Mouse (Mus musculus) lung, embryonic 16.5 days (tissue): ENCODE measurements around the gene Hdgf. TPM values are rescaled to one million over a fixed set of nuclear protein-coding genes. Genes with fewer than 3 reads are reported as not detected.
A peak's percentile ranks its signal among the peaks of the same experiment; 100 is the strongest.

ENCODE experiments used
- ATAC-seq: fragments of 200-750 bp; cut with Nextera tagmentation; 2 replicates; pipeline ENCODE4 v1.8.0; 2017; ENCODE audit warnings: low read depth, mild to moderate bottlenecking, moderate library complexity
- H3K27ac ChIP-seq: fragments of 300-500 bp; sonication (generic); 2 replicates; pipeline ENCODE4 v1.5.1; 2014; ENCODE audit warnings: mild to moderate bottlenecking, control low read depth, low read length
- H3K27me3 ChIP-seq: fragments of 300-500 bp; sonication (generic); 2 replicates; pipeline ENCODE4 v1.6.1; 2014; ENCODE audit warnings: low read depth, low read length, mixed read lengths; ENCODE audit not compliant: control insufficient read depth, insufficient read depth
- H3K36me3 ChIP-seq: fragments of 300-500 bp; sonication (generic); 2 replicates; pipeline ENCODE4 v1.6.1; 2014; ENCODE audit warnings: low read length; ENCODE audit not compliant: control insufficient read depth, insufficient read depth
- H3K4me1 ChIP-seq: fragments of 300-500 bp; sonication (generic); replicated peaks from 2 replicates; pipeline ENCODE4 v1.6.1; 2014; ENCODE audit warnings: low read length, mixed read lengths; ENCODE audit not compliant: control insufficient read depth, insufficient read depth
- H3K4me2 ChIP-seq: fragments of 300-500 bp; sonication (generic); 2 replicates; pipeline ENCODE4 v1.6.1; 2014; ENCODE audit warnings: low read depth, low read length, control low read depth
- H3K4me3 ChIP-seq: fragments of 300-500 bp; sonication (generic); 2 replicates; pipeline ENCODE4 v1.5.1; 2014; ENCODE audit warnings: mild to moderate bottlenecking, low read length, control low read depth
- H3K9ac ChIP-seq: fragments of 300-500 bp; sonication (generic); 2 replicates; pipeline ENCODE4 v1.6.1; 2014; ENCODE audit warnings: low read length, control low read depth
- H3K9me3 ChIP-seq: fragments of 300-500 bp; sonication (generic); 2 replicates; pipeline ENCODE4 v1.6.1; 2016; ENCODE audit warnings: low read length; ENCODE audit not compliant: control insufficient read depth
- WGBS: fragments of 180-500 bp; shearing (Covaris S2); extraction: QIAGEN DNeasy Blood & Tissue Kit; methylation state at CpG from one replicate; pipeline ENCODE4 v1.1.7; 2014; 5-methylcytosine and 5-hydroxymethylcytosine counted together
- polyA plus RNA-seq: library from polyadenylated mRNA; unstranded; fragments of >200 nt; fragmentation: Nextera tagmentation; extraction: Ambion mirVana; gene quantifications from 2 replicates; pipeline ENCODE4 v1.2.1, GENCODE M21; 2015

Gene Hdgf
- polyA plus RNA-seq, 1 experiment from 2014 or later: 86.3 TPM

GRCm38 (mm10) chr3:87947056-87947810, 41.1 kb downstream of the Hdgf start:
- peaks cover 5% of the 10 kb centered on the region for H3K36me3 ChIP-seq
- peak overlapping the region; percentile 38 for H3K9ac ChIP-seq
- H3K27me3 ChIP-seq: peaks cover 9% of the 10 kb centered on the region
- peaks cover 38% of the 10 kb centered on the region for H3K4me1 ChIP-seq
- peak overlapping the region; percentile 63 for H3K4me2 ChIP-seq
- no peaks in the 10 kb centered on the region for H3K9me3 ChIP-seq
- H3K4me3 ChIP-seq: peak overlapping the region; percentile 24
- no peak overlapping the region for H3K27ac ChIP-seq
- WGBS: 7% methylated on average over 26 of the region's 26 CpGs
- ATAC-seq: no peak

- 2% methylated on average over 17 of the region's 17 CpGs for WGBS
- peak overlapping the region; percentile 63 for H3K4me2 ChIP-seq
- peaks cover 40% of the 10 kb centered on the region for H3K4me1 ChIP-seq
- H3K9ac ChIP-seq: peak overlapping the region; percentile 38
- H3K36me3 ChIP-seq: no peaks in the 10 kb centered on the region
- H3K4me3 ChIP-seq: peak overlapping the region; percentile 24
- ATAC-seq: no peak
- no peak overlapping the region for H3K27ac ChIP-seq
- H3K27me3 ChIP-seq: peaks cover 9% of the 10 kb centered on the region
- H3K9me3 ChIP-seq: no peaks in the 10 kb centered on the region
Observed at GRCm38 (mm10) chr3:87947811-87948199, 41.7 kb downstream of the Hdgf start.

DNA sequence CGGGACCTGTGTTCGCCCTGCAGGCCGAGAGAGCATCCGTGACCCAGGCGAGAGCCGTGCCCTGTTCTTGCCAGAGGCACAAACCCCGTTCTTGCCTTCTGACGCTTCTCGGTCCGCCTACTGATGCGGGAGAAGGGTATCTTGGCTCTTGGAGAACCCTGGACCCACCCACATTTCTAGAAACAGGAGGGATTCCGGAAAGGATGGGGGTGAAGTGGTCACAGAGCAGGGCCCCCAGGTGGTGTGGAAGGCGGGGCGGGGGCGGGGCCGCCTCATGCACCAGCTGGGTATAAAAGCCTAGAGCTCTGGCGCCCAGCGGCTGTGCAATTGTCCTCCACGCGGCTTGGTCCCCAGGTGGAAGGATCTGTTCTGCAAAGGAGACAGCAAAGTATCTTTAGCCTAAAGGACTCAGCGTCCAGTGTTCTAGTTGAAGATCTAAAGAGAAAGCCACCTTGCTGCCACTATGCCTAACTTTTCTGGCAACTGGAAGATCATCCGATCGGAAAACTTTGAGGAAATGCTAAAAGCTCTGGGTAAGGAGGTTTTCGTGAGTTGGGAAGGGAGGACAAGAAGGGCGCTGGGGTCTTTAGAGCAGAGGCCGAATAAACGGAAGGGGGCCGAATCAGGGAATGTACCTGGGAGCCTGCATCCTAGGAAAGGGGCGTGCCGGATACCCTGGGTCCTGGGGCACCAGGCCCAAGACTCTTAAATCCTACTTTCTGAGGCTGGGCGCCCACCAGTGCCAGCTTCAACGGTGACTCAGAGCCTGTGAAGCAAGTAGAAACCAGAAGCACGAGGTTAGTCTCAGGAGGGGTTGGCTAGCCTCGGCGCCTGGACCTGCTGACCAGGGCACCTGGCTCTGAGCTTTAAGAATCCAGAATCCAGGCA, 42.5 kb downstream of the Hdgf start, which contains the start of gene Crabp2:
TSS of gene Crabp2 (plus strand) at position 289 of the 888 bp plus-strand sequence.
- WGBS: 5% methylated on average over 35 of the region's 35 CpGs
- Histone ChIP-seq H3K27me3 (peaks cover 9% of the 10 kb centered on the region), H3K4me2 (peak within 1 kb of the TSS; percentile 63), H3K36me3 (no peaks in the 10 kb centered on the region), H3K9me3 (no peaks in the 10 kb centered on the region), H3K4me1 (peaks cover 41% of the 10 kb centered on the region), H3K9ac (peak within 1 kb of the TSS; percentile 38), H3K27ac (no peak within 1 kb of the TSS), H3K4me3 (peak within 1 kb of the TSS; percentile 24)
- ATAC-seq: no peak

DNA sequence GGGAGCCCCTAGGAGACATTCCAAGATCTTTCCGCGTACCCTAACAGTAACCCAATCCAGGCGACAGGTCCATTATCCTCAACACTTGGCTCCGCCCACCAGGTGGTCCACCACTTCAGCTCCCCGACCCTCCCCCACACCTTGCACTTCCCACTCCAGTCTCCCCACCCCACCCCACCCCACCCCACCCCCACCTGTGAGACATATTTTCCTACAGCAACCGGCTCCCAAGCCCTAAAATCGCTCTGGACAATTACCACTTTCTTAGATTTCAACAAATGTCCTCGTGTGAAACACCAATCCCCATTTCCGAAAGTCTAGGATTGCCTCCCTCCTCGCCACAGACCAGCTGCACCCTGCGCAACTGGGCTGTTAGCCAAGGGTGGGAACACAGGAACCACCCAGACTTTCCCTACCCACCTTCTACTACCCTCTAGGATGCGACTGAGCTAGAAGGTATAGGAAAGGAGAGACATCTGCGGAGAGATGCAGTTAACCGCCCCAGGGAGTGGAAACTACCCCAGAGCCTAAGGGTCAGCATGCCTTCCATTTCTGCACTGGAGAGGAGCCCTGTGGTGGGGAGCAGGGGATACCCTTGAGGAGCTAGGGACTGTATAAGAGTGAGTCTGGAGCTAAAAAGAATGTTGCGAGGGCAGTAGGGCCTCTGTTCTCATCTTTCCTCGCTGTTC, 43.3 kb downstream of the Hdgf start:
- Histone ChIP-seq H3K27me3 (peaks cover 9% of the 10 kb centered on the region), H3K9ac (no peak overlapping the region), H3K4me2 (peak overlapping the region; percentile 63; the same call in 1 of the 2 replicates), H3K36me3 (no peaks in the 10 kb centered on the region), H3K9me3 (no peaks in the 10 kb centered on the region), H3K27ac (no peak overlapping the region), H3K4me1 (peaks cover 41% of the 10 kb centered on the region), H3K4me3 (no peak overlapping the region)
- ATAC-seq: no peak
- 21% methylated on average over 16 of the region's 16 CpGs for WGBS

- no peak for ATAC-seq
- Histone ChIP-seq H3K4me3 (no peak overlapping the region), H3K27ac (no peak overlapping the region), H3K4me2 (no peak overlapping the region), H3K9me3 (no peaks in the 10 kb centered on the region), H3K36me3 (no peaks in the 10 kb centered on the region), H3K4me1 (peaks cover 41% of the 10 kb centered on the region), H3K27me3 (peaks cover 9% of the 10 kb centered on the region), H3K9ac (no peak overlapping the region)
- WGBS: 16% methylated on average over 13 of the region's 13 CpGs
Observed at GRCm38 (mm10) chr3:87949955-87950515, 43.9 kb downstream of the Hdgf start.

DNA sequence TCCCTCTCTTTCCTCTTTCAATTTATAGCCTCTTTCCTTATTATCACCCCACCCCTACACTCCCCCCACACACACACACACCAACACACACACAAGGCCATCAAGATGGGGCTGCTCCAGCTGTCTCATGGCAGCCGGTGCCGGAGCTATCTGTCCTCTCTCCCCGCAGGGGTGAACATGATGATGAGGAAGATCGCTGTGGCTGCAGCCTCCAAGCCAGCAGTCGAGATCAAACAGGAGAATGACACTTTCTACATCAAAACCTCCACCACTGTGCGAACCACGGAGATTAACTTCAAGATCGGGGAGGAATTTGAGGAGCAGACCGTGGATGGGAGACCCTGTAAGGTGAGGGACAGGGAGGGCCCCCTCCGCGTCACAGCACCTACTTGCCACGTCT, 45.8 kb downstream of the Hdgf start:
- peak overlapping the region; percentile 46 for H3K4me3 ChIP-seq
- H3K4me1 ChIP-seq: peaks cover 39% of the 10 kb centered on the region
- H3K9me3 ChIP-seq: no peaks in the 10 kb centered on the region
- H3K27me3 ChIP-seq: peaks cover 5% of the 10 kb centered on the region; the same call in 1 of the 2 replicates
- H3K36me3 ChIP-seq: no peaks in the 10 kb centered on the region
- H3K27ac ChIP-seq: peak overlapping the region; percentile 64
- WGBS: 11% methylated on average over 12 of the region's 12 CpGs
- H3K4me2 ChIP-seq: peak overlapping the region; percentile 63
- ATAC-seq: no peak
- H3K9ac ChIP-seq: peak overlapping the region; percentile 64

DNA sequence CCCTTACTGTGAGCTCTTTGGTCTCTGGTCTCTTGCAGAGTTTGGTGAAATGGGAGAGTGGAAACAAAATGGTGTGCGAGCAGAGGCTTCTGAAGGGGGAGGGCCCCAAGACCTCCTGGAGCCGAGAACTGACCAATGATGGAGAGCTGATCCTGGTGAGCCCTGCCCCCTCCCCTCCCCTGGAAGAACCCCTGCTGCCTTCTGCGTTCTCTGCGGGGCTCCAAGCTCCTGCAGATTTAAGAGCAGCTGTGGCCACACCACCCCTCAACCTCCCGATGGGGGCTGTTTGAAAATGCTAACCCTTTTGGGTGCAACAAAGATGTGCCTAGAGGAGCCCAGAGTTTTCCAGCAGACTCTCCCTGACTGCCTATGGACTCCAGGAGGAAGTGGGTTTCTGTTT, 46.3 kb downstream of the Hdgf start:
- peak; percentile 91 for ATAC-seq
- Histone ChIP-seq H3K4me3 (peak overlapping the region; percentile 46), H3K9ac (peak overlapping the region; percentile 64), H3K36me3 (no peaks in the 10 kb centered on the region), H3K4me1 (peaks cover 34% of the 10 kb centered on the region), H3K27ac (peak overlapping the region; percentile 64), H3K9me3 (no peaks in the 10 kb centered on the region), H3K4me2 (peak overlapping the region; percentile 63), H3K27me3 (peaks cover 3% of the 10 kb centered on the region; the same call in 1 of the 2 replicates)
- 3% methylated on average over 5 of the region's 5 CpGs for WGBS

- no peaks in the 10 kb centered on the region for H3K9me3 ChIP-seq
- 6% methylated on average over 1 of the region's 1 CpGs for WGBS
- no peak overlapping the region for H3K27ac ChIP-seq
- no peak overlapping the region for H3K4me2 ChIP-seq
- H3K27me3 ChIP-seq: no peaks in the 10 kb centered on the region
- H3K4me3 ChIP-seq: no peak overlapping the region
- H3K36me3 ChIP-seq: no peaks in the 10 kb centered on the region
- H3K4me1 ChIP-seq: peaks cover 9% of the 10 kb centered on the region
- no peak for ATAC-seq
- no peak overlapping the region for H3K9ac ChIP-seq
Observed at GRCm38 (mm10) chr3:87958056-87958455, 51.9 kb downstream of the Hdgf start.
